Mouse (Mus musculus): ENCODE results near the gene Kcnq5. TPM values are rescaled to one million over a fixed set of nuclear protein-coding genes. Genes with fewer than 3 reads are reported as not detected.

The Kcnq5 gene
- polyA plus RNA-seq, 1 experiment from 2014 or later, result 2.6 TPM

DNA sequence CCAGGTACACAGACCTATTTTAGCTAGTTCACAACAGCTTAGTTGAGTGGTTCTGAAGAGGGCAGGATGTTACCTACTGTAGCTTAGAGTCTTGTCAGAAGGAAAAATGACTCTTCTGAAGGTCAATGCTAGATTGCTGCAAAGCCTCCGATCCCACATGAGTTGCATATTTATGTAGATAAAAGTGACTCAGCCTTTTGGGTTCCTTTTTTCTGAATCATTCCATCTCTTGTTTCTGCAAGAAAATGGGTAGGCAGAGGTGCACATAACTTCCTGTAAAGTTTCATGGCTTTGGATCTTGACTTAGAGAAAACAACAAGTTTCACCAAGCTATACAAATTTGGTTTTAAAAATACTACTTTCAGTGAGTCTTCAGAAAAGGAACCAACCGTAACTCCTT, 409.0 kb downstream of the Kcnq5 start:
- H3K36me3 ChIP-seq (replicated peaks; ENCODE audit: control insufficient read depth, insufficient read depth), result no peaks in the 10 kb centered on the region
- H3K9ac ChIP-seq, result no peak overlapping the region
- no peaks in the 10 kb centered on the region for H3K4me1 ChIP-seq (replicated peaks; ENCODE audit: control insufficient read depth, insufficient read depth, low read length)
- 98% methylated on average over 2 of the region's 2 CpGs for WGBS
- H3K4me2 ChIP-seq (replicated peaks), result no peak overlapping the region
- DNase-seq (ENCODE audit: low spot score) (no peak), ATAC-seq (ENCODE audit: low FRiP score) (no peak)
- no peaks in the 10 kb centered on the region for H3K9me3 ChIP-seq (ENCODE audit: control insufficient read depth, low read length)
- H3K27ac ChIP-seq, result no peak overlapping the region
- H3K27me3 ChIP-seq (ENCODE audit: control insufficient read depth, insufficient read depth, low read length), result no peaks in the 10 kb centered on the region
- H3K4me3 ChIP-seq (replicated peaks; ENCODE audit: low read length), result no peak overlapping the region

DNA sequence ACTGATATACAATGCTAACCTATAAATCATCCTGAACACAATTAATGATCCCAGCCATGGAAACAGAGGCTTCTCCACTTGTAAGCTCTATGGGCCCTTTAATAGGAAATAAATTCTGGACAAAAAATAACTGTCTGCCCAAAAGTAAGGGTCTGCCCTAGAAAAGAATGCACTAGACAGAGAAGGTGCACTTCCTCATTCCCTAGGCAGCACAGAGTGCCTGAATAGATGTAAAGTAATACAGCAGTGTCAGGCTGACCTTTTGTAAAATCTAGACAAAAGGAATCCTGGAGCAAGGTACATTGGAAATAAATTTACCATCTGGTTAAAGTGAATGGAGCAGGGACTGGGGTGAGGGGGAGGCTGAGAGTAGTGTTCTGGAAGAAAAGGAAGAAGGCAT, 417.8 kb downstream of the Kcnq5 start:
- H3K27ac ChIP-seq, result no peak overlapping the region
- H3K36me3 ChIP-seq (replicated peaks; ENCODE audit: control insufficient read depth, insufficient read depth), result no peaks in the 10 kb centered on the region
- H3K4me2 ChIP-seq (replicated peaks), result no peak overlapping the region
- no peak overlapping the region for H3K9ac ChIP-seq
- H3K4me1 ChIP-seq (replicated peaks; ENCODE audit: control insufficient read depth, insufficient read depth, low read length), result no peaks in the 10 kb centered on the region
- no peaks in the 10 kb centered on the region for H3K27me3 ChIP-seq (ENCODE audit: control insufficient read depth, insufficient read depth, low read length)
- no peaks in the 10 kb centered on the region for H3K9me3 ChIP-seq (ENCODE audit: control insufficient read depth, low read length)
- DNase-seq (ENCODE audit: low spot score) (no peak), ATAC-seq (ENCODE audit: low FRiP score) (no peak)
- no peak overlapping the region for H3K4me3 ChIP-seq (replicated peaks; ENCODE audit: low read length)

DNA sequence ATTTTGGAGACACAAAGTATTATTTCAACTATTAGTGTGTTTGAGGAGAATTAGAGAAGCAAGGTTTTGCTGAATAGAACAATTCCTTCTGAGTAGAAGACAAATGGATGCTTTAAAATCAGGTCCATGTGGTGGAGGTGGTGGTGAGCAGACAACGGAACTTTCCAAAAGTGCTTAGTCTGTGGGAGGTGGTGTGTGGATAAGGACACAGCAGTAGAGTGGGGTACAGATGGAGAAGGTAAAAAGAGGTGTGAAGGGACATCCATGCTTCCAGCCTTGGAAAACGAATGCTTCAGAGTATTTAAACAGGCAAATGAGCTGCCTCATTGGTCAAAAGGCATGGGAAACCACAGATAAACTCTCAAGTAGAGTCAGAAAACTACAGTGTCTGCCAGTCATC, 422.3 kb downstream of the Kcnq5 start:
- 0 out of 2 replicates have a peak, but pooled peaks cover 3% of the 10 kb centered on the region for H3K4me1 ChIP-seq (replicated peaks; ENCODE audit: control insufficient read depth, insufficient read depth, low read length)

GRCm38 (mm10) chr1:21530823-21531222, 430.9 kb downstream of the Kcnq5 start:
- no peaks in the 10 kb centered on the region for H3K27me3 ChIP-seq (ENCODE audit: control insufficient read depth, insufficient read depth, low read length)
- no peak overlapping the region for H3K4me3 ChIP-seq (replicated peaks; ENCODE audit: low read length)
- no peaks in the 10 kb centered on the region for H3K36me3 ChIP-seq (replicated peaks; ENCODE audit: control insufficient read depth, insufficient read depth)
- no peak for ATAC-seq (ENCODE audit: low FRiP score)
- H3K4me2 ChIP-seq (replicated peaks), result no peak overlapping the region
- no peak overlapping the region for H3K27ac ChIP-seq
- 0 out of 2 replicates have a peak, but pooled peaks cover 3% of the 10 kb centered on the region for H3K4me1 ChIP-seq (replicated peaks; ENCODE audit: control insufficient read depth, insufficient read depth, low read length)
- 65% methylated on average over 1 of the region's 1 CpGs for WGBS
- H3K9me3 ChIP-seq (ENCODE audit: control insufficient read depth, low read length), result no peaks in the 10 kb centered on the region
- DNase-seq (ENCODE audit: low spot score), result no peak
- H3K9ac ChIP-seq, result no peak overlapping the region

More for the DNA sequence above, 422.3 kb downstream of the Kcnq5 start:
- Histone ChIP-seq H3K9ac (no peak overlapping the region), H3K27ac (no peak overlapping the region), H3K9me3 (ENCODE audit: control insufficient read depth, low read length) (no peaks in the 10 kb centered on the region), H3K36me3 (replicated peaks; ENCODE audit: control insufficient read depth, insufficient read depth) (no peaks in the 10 kb centered on the region), H3K4me3 (replicated peaks; ENCODE audit: low read length) (no peak overlapping the region), H3K4me2 (replicated peaks) (no peak overlapping the region), H3K27me3 (ENCODE audit: control insufficient read depth, insufficient read depth, low read length) (no peaks in the 10 kb centered on the region)
- 80% methylated on average over 2 of the region's 2 CpGs for WGBS
- DNase-seq (ENCODE audit: low spot score) (no peak), ATAC-seq (ENCODE audit: low FRiP score) (no peak)

- H3K36me3 ChIP-seq (replicated peaks; ENCODE audit: control insufficient read depth, insufficient read depth), result no peaks in the 10 kb centered on the region
- no peaks in the 10 kb centered on the region for H3K9me3 ChIP-seq (ENCODE audit: control insufficient read depth, low read length)
- DNase-seq (ENCODE audit: low spot score) (no peak), ATAC-seq (ENCODE audit: low FRiP score) (no peak)
- no peaks in the 10 kb centered on the region for H3K27me3 ChIP-seq (ENCODE audit: control insufficient read depth, insufficient read depth, low read length)
- 76% methylated on average over 10 of the region's 10 CpGs for WGBS
- H3K4me1 ChIP-seq (replicated peaks; ENCODE audit: control insufficient read depth, insufficient read depth, low read length), result no peaks in the 10 kb centered on the region
- no peak overlapping the region for H3K9ac ChIP-seq
- H3K27ac ChIP-seq, result no peak overlapping the region
- no peak overlapping the region for H3K4me3 ChIP-seq (replicated peaks; ENCODE audit: low read length)
- no peak overlapping the region for H3K4me2 ChIP-seq (replicated peaks)
Measured at GRCm38 (mm10) chr1:21521995-21522394, 439.7 kb downstream of the Kcnq5 start.

DNA sequence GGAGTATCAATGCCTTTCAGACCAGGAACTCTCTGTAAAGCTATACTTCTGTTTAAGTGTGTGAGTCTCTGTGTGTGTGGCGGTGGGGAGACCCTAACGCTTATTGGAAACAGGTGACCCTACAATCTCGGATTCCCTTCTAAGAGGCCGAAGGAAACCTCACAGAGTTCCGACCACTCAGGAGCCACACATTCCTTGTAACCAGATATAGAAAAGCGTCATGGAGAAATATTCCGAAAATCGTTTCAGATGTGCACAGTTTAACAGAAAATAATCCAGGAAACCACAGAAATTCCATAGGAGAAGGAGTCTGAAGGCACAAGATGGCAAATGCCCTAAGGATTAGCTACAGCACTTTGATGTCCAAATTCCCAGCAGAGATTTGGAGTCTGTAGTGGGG, 440.3 kb downstream of the Kcnq5 start:
- H3K27ac ChIP-seq, result no peak overlapping the region
- no peaks in the 10 kb centered on the region for H3K4me1 ChIP-seq (replicated peaks; ENCODE audit: control insufficient read depth, insufficient read depth, low read length)
- no peak for DNase-seq (ENCODE audit: low spot score)
- H3K4me3 ChIP-seq (replicated peaks; ENCODE audit: low read length), result no peak overlapping the region
- H3K9ac ChIP-seq, result no peak overlapping the region
- no peaks in the 10 kb centered on the region for H3K36me3 ChIP-seq (replicated peaks; ENCODE audit: control insufficient read depth, insufficient read depth)
- 92% methylated on average over 8 of the region's 8 CpGs for WGBS
- no peak for ATAC-seq (ENCODE audit: low FRiP score)
- H3K4me2 ChIP-seq (replicated peaks), result no peak overlapping the region
- H3K9me3 ChIP-seq (ENCODE audit: control insufficient read depth, low read length), result no peaks in the 10 kb centered on the region
- H3K27me3 ChIP-seq (ENCODE audit: control insufficient read depth, insufficient read depth, low read length), result no peaks in the 10 kb centered on the region

- Histone ChIP-seq H3K9me3 (ENCODE audit: control insufficient read depth, low read length) (no peaks in the 10 kb centered on the region), H3K4me2 (replicated peaks) (no peak overlapping the region), H3K9ac (no peak overlapping the region), H3K36me3 (replicated peaks; ENCODE audit: control insufficient read depth, insufficient read depth) (no peaks in the 10 kb centered on the region), H3K4me3 (replicated peaks; ENCODE audit: low read length) (no peak overlapping the region), H3K27ac (no peak overlapping the region), H3K27me3 (ENCODE audit: control insufficient read depth, insufficient read depth, low read length) (no peaks in the 10 kb centered on the region), H3K4me1 (replicated peaks; ENCODE audit: control insufficient read depth, insufficient read depth, low read length) (no peaks in the 10 kb centered on the region)
- WGBS, result 88% methylated on average over 10 of the region's 10 CpGs
- ATAC-seq (ENCODE audit: low FRiP score) (no peak), DNase-seq (ENCODE audit: low spot score) (no peak)
Measured at GRCm38 (mm10) chr1:21520116-21520645, 441.6 kb downstream of the Kcnq5 start.

DNA sequence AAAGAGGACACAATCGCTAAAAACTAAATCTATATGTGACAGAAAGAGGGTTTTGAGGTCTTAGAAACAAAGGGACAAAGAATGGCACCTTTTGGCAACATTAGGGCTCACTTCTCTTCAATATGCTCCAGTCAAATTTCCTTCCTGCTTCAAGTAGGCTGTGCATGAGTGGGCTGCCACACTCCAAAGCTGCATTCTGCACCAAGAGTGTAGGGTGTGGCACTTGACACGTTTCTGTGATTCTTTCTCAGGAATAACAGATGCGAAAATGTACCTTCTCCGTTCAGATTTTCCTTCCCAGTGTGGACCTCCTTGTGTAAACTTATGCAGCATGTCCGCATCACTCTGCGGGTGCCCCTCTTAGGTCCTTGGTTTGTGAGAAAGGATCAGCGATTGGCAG, 455.1 kb downstream of the Kcnq5 start:
- WGBS, result 88% methylated on average over 7 of the region's 7 CpGs
- DNase-seq (ENCODE audit: low spot score) (no peak), ATAC-seq (ENCODE audit: low FRiP score) (no peak)
- Histone ChIP-seq H3K9me3 (ENCODE audit: control insufficient read depth, low read length) (no peaks in the 10 kb centered on the region), H3K27ac (no peak overlapping the region), H3K9ac (no peak overlapping the region), H3K4me3 (replicated peaks; ENCODE audit: low read length) (no peak overlapping the region), H3K4me1 (replicated peaks; ENCODE audit: control insufficient read depth, insufficient read depth, low read length) (no peaks in the 10 kb centered on the region), H3K36me3 (replicated peaks; ENCODE audit: control insufficient read depth, insufficient read depth) (no peaks in the 10 kb centered on the region), H3K4me2 (replicated peaks) (no peak overlapping the region), H3K27me3 (ENCODE audit: control insufficient read depth, insufficient read depth, low read length) (no peaks in the 10 kb centered on the region)

DNA sequence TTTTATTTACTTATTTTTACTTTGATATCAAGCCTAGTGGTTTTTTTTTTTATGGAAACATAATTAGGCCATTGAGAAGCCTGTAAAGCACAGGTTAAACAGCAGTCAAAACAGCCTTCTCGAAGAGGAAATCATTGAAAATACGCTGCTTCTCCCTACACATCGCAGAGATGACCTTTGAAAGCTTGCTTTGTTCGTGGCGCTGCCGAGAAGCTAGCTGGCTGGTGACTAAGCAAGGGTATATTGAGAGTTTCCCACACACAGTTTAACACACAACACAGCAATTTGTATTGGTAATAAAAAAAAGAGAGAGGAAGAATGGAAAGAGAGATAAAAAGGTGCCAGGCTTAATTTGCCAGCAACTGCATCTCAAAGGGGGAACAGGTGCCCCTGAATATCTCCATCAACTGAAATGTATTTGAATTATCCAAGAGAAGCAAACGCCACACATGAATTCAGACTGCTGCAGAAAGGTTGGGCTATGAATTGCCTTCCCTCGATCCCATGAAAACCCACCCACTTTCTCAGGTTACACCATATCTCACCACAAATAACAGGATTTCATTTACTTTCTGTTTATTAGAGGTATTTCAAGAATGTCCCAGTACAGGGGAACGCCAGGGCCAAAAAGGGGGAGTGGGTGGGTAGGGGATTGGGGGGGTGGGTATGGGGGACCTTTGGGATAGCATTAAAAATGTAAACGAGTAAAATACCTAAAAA, 461.8 kb downstream of the Kcnq5 start:
- H3K9ac ChIP-seq, result no peak overlapping the region
- H3K36me3 ChIP-seq (replicated peaks; ENCODE audit: control insufficient read depth, insufficient read depth), result no peaks in the 10 kb centered on the region
- no peak for ATAC-seq (ENCODE audit: low FRiP score)
- H3K4me1 ChIP-seq (replicated peaks; ENCODE audit: control insufficient read depth, insufficient read depth, low read length), result no peaks in the 10 kb centered on the region
- no peak overlapping the region for H3K4me3 ChIP-seq (replicated peaks; ENCODE audit: low read length)
- H3K4me2 ChIP-seq (replicated peaks), result no peak overlapping the region
- H3K9me3 ChIP-seq (ENCODE audit: control insufficient read depth, low read length), result no peaks in the 10 kb centered on the region
- DNase-seq (ENCODE audit: low spot score), result no peak
- no peaks in the 10 kb centered on the region for H3K27me3 ChIP-seq (ENCODE audit: control insufficient read depth, insufficient read depth, low read length)
- 57% methylated on average over 10 of the region's 10 CpGs for WGBS
- no peak overlapping the region for H3K27ac ChIP-seq

DNA sequence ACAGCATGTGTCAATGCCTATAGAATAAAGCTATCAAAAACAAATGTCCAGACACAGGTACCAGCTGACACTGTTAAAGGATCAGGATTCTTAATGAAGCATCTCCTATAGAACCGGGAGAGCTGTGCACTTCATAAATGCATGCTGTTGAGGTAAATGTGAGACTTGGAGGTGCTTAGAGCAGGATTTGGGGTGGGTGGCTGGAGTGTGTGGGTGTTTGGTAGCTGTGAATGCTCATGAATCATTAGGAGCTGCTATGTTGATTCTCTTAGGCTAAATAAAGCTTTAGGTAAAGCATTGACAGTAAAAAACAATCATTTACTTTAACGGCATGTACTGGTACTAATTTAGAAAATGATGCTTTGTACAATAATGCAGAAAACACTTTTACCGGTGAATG, 465.4 kb downstream of the Kcnq5 start:
- Histone ChIP-seq H3K9me3 (ENCODE audit: control insufficient read depth, low read length) (no peaks in the 10 kb centered on the region), H3K27ac (no peak overlapping the region), H3K4me1 (replicated peaks; ENCODE audit: control insufficient read depth, insufficient read depth, low read length) (no peaks in the 10 kb centered on the region), H3K27me3 (ENCODE audit: control insufficient read depth, insufficient read depth, low read length) (no peaks in the 10 kb centered on the region), H3K4me3 (replicated peaks; ENCODE audit: low read length) (no peak overlapping the region), H3K4me2 (replicated peaks) (no peak overlapping the region), H3K36me3 (replicated peaks; ENCODE audit: control insufficient read depth, insufficient read depth) (no peaks in the 10 kb centered on the region), H3K9ac (no peak overlapping the region)
- WGBS, result 93% methylated on average over 3 of the region's 3 CpGs
- no peak for DNase-seq (ENCODE audit: low spot score)
- no peak for ATAC-seq (ENCODE audit: low FRiP score)

All from hindbrain, embryonic 14.5 days (tissue).